Mouse (Mus musculus): Measurements from ENCODE around the gene Sms. TPM values are rescaled to one million over a fixed set of nuclear protein-coding genes. Genes with fewer than 3 reads are reported as not detected.

Sms gene
- 34.7 and 38.0 TPM in 2 replicates for polyA plus RNA-seq (2015; fragmentation: Nextera tagmentation; extraction: Ambion mirVana)

- 14% methylated on average over 43 of the region's 45 CpGs for WGBS
- peak within 1 kb of the TSS; percentile 60 for H3K4me2 ChIP-seq
These were observed at the start of gene Sms for GRCm38 (mm10) chrX:157491944-157492726. Gene Sms (minus strand): TSS chrX:157492287.

GRCm38 (mm10) chrX:157506400-157506799 lies 14.3 kb upstream of the Sms start:
- WGBS, result 65% methylated on average over 5 of the region's 5 CpGs
- H3K27ac ChIP-seq, result no peak overlapping the region
- no peak overlapping the region for H3K4me2 ChIP-seq
- no peak overlapping the region for H3K9ac ChIP-seq
- no peaks in the 10 kb centered on the region for H3K27me3 ChIP-seq (replicated peaks)
- H3K36me3 ChIP-seq, result no peaks in the 10 kb centered on the region
- no peaks in the 10 kb centered on the region for H3K9me3 ChIP-seq
- no peak for ATAC-seq (ENCODE audit: insufficient read depth, low FRiP score, low read depth)
- no peak overlapping the region for H3K4me3 ChIP-seq (replicated peaks)
- H3K4me1 ChIP-seq, result no peaks in the 10 kb centered on the region

More at GRCm38 (mm10) chrX:157491944-157492726, at the start of gene Sms:
- peak; percentile 92 for ATAC-seq (ENCODE audit: insufficient read depth, low FRiP score, low read depth)
- H3K27me3 ChIP-seq (replicated peaks), result no peaks in the 10 kb centered on the region
- H3K9ac ChIP-seq, result peak within 1 kb of the TSS; percentile 46
- peak within 1 kb of the TSS; percentile 75 for H3K27ac ChIP-seq
- H3K4me1 ChIP-seq, result no peaks in the 10 kb centered on the region
- no peaks in the 10 kb centered on the region for H3K9me3 ChIP-seq
- H3K36me3 ChIP-seq, result no peaks in the 10 kb centered on the region
- H3K4me3 ChIP-seq (replicated peaks), result peak within 1 kb of the TSS; percentile 59

GRCm38 (mm10) chrX:157504506-157504905 lies 12.4 kb upstream of the Sms start:
- 44% methylated on average over 1 of the region's 1 CpGs for WGBS
- Histone ChIP-seq H3K36me3 (no peaks in the 10 kb centered on the region), H3K9me3 (no peaks in the 10 kb centered on the region)

GRCm38 (mm10) chrX:157501871-157502270 lies 9.8 kb upstream of the Sms start:
- H3K9me3 ChIP-seq, result no peaks in the 10 kb centered on the region
- no peak for ATAC-seq (ENCODE audit: insufficient read depth, low FRiP score, low read depth)
- H3K27ac ChIP-seq, result no peak overlapping the region
- H3K9ac ChIP-seq, result no peak overlapping the region
- WGBS, result 65% methylated on average over 2 of the region's 2 CpGs
- H3K4me2 ChIP-seq, result no peak overlapping the region
- no peaks in the 10 kb centered on the region for H3K27me3 ChIP-seq (replicated peaks)
- no peak overlapping the region for H3K4me3 ChIP-seq (replicated peaks)
- H3K4me1 ChIP-seq, result no peaks in the 10 kb centered on the region
- H3K36me3 ChIP-seq, result no peaks in the 10 kb centered on the region

More at GRCm38 (mm10) chrX:157504506-157504905, 12.4 kb upstream of the Sms start:
- H3K27ac ChIP-seq, result no peak overlapping the region
- ATAC-seq (ENCODE audit: insufficient read depth, low FRiP score, low read depth), result no peak
- H3K9ac ChIP-seq, result no peak overlapping the region
- H3K4me2 ChIP-seq, result no peak overlapping the region
- no peaks in the 10 kb centered on the region for H3K27me3 ChIP-seq (replicated peaks)
- no peak overlapping the region for H3K4me3 ChIP-seq (replicated peaks)
- no peaks in the 10 kb centered on the region for H3K4me1 ChIP-seq

GRCm38 (mm10) chrX:157500004-157500403 lies 7.9 kb upstream of the Sms start:
- Histone ChIP-seq H3K9me3 (no peaks in the 10 kb centered on the region), H3K4me3 (replicated peaks) (no peak overlapping the region), H3K9ac (no peak overlapping the region), H3K27me3 (replicated peaks) (no peaks in the 10 kb centered on the region), H3K4me2 (no peak overlapping the region), H3K27ac (no peak overlapping the region), H3K36me3 (no peaks in the 10 kb centered on the region), H3K4me1 (no peaks in the 10 kb centered on the region)
- no peak for ATAC-seq (ENCODE audit: insufficient read depth, low FRiP score, low read depth)
- 70% methylated on average over 8 of the region's 8 CpGs for WGBS

GRCm38 (mm10) chrX:157493159-157493558 lies 1.1 kb upstream of the Sms start:
- 93% methylated on average over 4 of the region's 4 CpGs for WGBS
- Histone ChIP-seq H3K36me3 (no peaks in the 10 kb centered on the region), H3K4me3 (replicated peaks) (no peak overlapping the region), H3K27ac (no peak overlapping the region), H3K9ac (no peak overlapping the region), H3K4me2 (no peak overlapping the region), H3K9me3 (no peaks in the 10 kb centered on the region), H3K27me3 (replicated peaks) (no peaks in the 10 kb centered on the region), H3K4me1 (no peaks in the 10 kb centered on the region)
- no peak for ATAC-seq (ENCODE audit: insufficient read depth, low FRiP score, low read depth)

GRCm38 (mm10) chrX:157491145-157491935 lies 747 bp downstream of the Sms start:
- peak overlapping the region; percentile 75 for H3K27ac ChIP-seq
- no peaks in the 10 kb centered on the region for H3K9me3 ChIP-seq
- peak overlapping the region; percentile 46 for H3K9ac ChIP-seq
- no peaks in the 10 kb centered on the region for H3K27me3 ChIP-seq (replicated peaks)
- peak overlapping the region; percentile 59 for H3K4me3 ChIP-seq (replicated peaks)
- no peaks in the 10 kb centered on the region for H3K4me1 ChIP-seq
- 19% methylated on average over 85 of the region's 104 CpGs for WGBS
- H3K4me2 ChIP-seq, result peak overlapping the region; percentile 60
- ATAC-seq (ENCODE audit: insufficient read depth, low FRiP score, low read depth), result peak; percentile 54
- no peaks in the 10 kb centered on the region for H3K36me3 ChIP-seq

- H3K27ac ChIP-seq, result peak overlapping the region; percentile 75; the same call in 1 of the 2 replicates
- peak overlapping the region; percentile 60 for H3K4me2 ChIP-seq
- 17% methylated on average over 12 of the region's 12 CpGs for WGBS
These were observed 1.3 kb downstream of the Sms start for GRCm38 (mm10) chrX:157490769-157491144.

GRCm38 (mm10) chrX:157489871-157490721 lies 2.0 kb downstream of the Sms start:
- Histone ChIP-seq H3K27me3 (replicated peaks) (no peaks in the 10 kb centered on the region), H3K4me1 (no peaks in the 10 kb centered on the region), H3K9ac (no peak overlapping the region), H3K4me3 (replicated peaks) (peak overlapping the region; percentile 59), H3K36me3 (no peaks in the 10 kb centered on the region), H3K27ac (no peak overlapping the region), H3K4me2 (peak overlapping the region; percentile 60), H3K9me3 (no peaks in the 10 kb centered on the region)
- ATAC-seq (ENCODE audit: insufficient read depth, low FRiP score, low read depth), result no peak
- WGBS, result 20% methylated on average over 9 of the region's 9 CpGs

More at GRCm38 (mm10) chrX:157490769-157491144, 1.3 kb downstream of the Sms start:
- no peak overlapping the region for H3K9ac ChIP-seq
- no peaks in the 10 kb centered on the region for H3K4me1 ChIP-seq
- H3K27me3 ChIP-seq (replicated peaks), result no peaks in the 10 kb centered on the region
- no peaks in the 10 kb centered on the region for H3K36me3 ChIP-seq
- no peak for ATAC-seq (ENCODE audit: insufficient read depth, low FRiP score, low read depth)
- no peaks in the 10 kb centered on the region for H3K9me3 ChIP-seq
- peak overlapping the region; percentile 59 for H3K4me3 ChIP-seq (replicated peaks)

GRCm38 (mm10) chrX:157488831-157489230 lies 3.3 kb downstream of the Sms start:
- no peak overlapping the region for H3K9ac ChIP-seq
- no peaks in the 10 kb centered on the region for H3K9me3 ChIP-seq
- no peak for ATAC-seq (ENCODE audit: insufficient read depth, low FRiP score, low read depth)
- H3K4me3 ChIP-seq (replicated peaks), result no peak overlapping the region
- H3K27me3 ChIP-seq (replicated peaks), result no peaks in the 10 kb centered on the region
- no peak overlapping the region for H3K4me2 ChIP-seq
- no peaks in the 10 kb centered on the region for H3K36me3 ChIP-seq
- no peak overlapping the region for H3K27ac ChIP-seq
- H3K4me1 ChIP-seq, result no peaks in the 10 kb centered on the region
- WGBS, result 88% methylated on average over 3 of the region's 3 CpGs

- Histone ChIP-seq H3K4me3 (replicated peaks) (no peak overlapping the region), H3K36me3 (no peaks in the 10 kb centered on the region), H3K27me3 (replicated peaks) (no peaks in the 10 kb centered on the region), H3K9ac (no peak overlapping the region), H3K4me1 (no peaks in the 10 kb centered on the region), H3K27ac (no peak overlapping the region), H3K4me2 (no peak overlapping the region), H3K9me3 (no peaks in the 10 kb centered on the region)
- WGBS, result 45% methylated on average over 2 of the region's 2 CpGs
- ATAC-seq (ENCODE audit: insufficient read depth, low FRiP score, low read depth), result no peak
These were observed 5.3 kb downstream of the Sms start for GRCm38 (mm10) chrX:157486765-157487164.

Data from stomach, embryonic 15.5 days (tissue).